Mouse (Mus musculus): Measurements from ENCODE around the gene Eno4. TPM values are rescaled to one million over a fixed set of nuclear protein-coding genes. Genes with fewer than 3 reads are reported as not detected.

Gene Eno4
- polyA plus RNA-seq, 2 experiments from 2014 or later, result not detected

GRCm38 (mm10) chr19:58975216-58975863 lies 32.1 kb downstream of the Eno4 start:
- no peak for ATAC-seq

DNA sequence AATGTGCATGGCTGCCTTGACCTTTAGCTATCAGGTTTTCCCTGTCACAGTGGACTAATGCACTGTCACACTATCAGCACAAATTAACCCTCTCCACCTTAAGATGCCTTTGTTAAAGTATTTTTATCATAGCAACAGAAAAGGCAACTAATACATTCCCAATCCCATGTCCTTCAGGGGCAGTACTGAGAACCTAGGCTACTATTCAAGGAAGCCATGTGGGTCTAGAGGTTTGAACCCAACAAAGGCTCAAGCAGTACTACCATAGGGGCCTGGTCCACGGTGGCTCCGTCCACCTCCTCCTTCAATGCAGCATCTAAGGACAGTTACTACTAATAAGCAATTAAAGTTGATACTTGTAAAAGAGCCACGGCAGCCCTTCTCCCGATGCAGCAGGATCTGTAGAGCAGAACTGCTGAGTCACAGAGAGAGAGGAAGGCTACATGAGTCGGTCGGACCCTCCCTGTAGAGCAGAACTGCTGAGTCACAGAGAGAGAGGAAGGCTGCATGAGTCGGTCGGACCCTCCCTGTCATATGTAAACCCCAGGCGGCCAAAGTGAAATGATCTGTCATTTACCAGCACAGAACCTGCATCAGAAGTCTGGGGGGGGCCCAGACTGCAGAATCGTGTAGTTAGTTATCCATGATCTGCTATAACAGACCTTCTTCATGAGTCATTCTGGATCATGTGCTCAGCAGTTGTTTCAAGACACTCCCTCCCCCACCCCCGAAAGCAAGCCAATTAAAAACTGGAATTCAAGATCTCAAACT lies 35.4 kb downstream of the Eno4 start:
- no peak for ATAC-seq

DNA sequence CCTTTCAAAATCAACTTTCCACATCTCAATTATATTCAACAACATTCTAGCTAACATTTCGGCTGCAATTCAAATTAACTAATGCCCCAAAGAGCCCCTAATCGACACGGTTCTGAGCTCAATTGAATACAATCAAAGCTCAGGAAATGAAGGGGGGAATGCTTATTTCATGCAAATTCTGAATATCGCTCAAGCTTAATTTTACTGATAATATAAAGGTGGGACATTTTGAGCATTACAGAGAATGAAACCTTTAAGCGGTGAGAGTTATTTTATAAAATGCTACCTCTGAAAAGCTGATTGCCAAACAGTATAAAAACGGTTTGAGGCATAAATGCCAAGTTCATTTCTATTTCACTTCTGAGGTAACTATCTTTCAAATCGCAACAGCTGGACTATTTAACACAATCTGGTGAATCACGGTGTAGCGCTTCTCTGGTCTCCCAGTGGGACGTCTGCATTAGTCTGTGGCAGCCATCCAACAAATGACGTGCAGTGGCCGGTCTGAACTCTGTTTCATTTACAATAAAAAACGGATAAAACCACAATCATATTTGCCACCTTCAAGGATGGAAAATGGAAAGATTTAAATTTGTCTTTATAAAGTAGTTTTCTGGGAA lies 36.3 kb downstream of the Eno4 start:
- ATAC-seq, result no peak

DNA sequence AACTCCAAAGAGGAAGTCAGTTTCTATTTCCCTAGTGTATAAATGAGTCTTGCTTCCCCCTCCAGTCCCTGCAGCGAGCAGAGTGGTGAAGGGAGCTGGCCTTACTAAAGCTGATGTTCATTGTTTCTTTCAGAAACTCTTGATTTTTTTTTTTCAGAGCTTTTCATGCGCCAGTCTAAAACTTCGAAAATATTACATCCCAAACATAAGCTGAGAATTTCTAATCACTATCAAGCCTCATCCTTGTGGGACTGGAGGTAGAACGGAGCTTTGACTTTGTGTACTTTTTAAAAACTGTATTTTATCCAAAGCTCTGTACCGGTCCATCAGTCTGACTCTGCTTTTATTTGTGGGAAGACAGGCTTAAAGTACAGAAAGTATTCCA lies 36.8 kb downstream of the Eno4 start:
- no peak for ATAC-seq

- ATAC-seq, result no peak
Measured at GRCm38 (mm10) chr19:58981571-58981970, 38.3 kb downstream of the Eno4 start.

GRCm38 (mm10) chr19:59002827-59003226 lies 59.6 kb downstream of the Eno4 start:
- no peak for ATAC-seq

- ATAC-seq, result no peak
Measured at GRCm38 (mm10) chr19:59006577-59007340, 63.5 kb downstream of the Eno4 start.

GRCm38 (mm10) chr19:59010802-59011201 lies 67.6 kb downstream of the Eno4 start:
- ATAC-seq, result no peak

Other genes starting within 250 kb of the Eno4 start
- gene Pnliprp1, start 214.5 kb upstream of the Eno4 start, polyA plus RNA-seq (2017; shearing (Covaris generic)), result not detected
- not detected for gene Pnliprp2, start 183.7 kb upstream of the Eno4 start, polyA plus RNA-seq (2017; shearing (Covaris generic))
- gene 1700019N19Rik, start 149.0 kb upstream of the Eno4 start, polyA plus RNA-seq (2017; shearing (Covaris generic)), result not detected
- 1 to 10 TPM in 1 of 2 experiments, under 1 TPM in 1; 0.81 to 1.5 TPM for gene Hspa12a, start 229 bp downstream of the Eno4 start, polyA plus RNA-seq (2017; shearing (Covaris generic))
- under 1 TPM; 0.19 to 0.33 TPM for gene Shtn1, start 132.7 kb downstream of the Eno4 start, polyA plus RNA-seq (2017; shearing (Covaris generic))
- not detected for gene Vax1, start 226.6 kb downstream of the Eno4 start, polyA plus RNA-seq (2017; shearing (Covaris generic))

Measured in activated CD4-positive, CD25-positive, alpha-beta regulatory T cell, adult 4 months (primary cell).